Mouse (Mus musculus) small intestine, adult 2 months (tissue): ENCODE measurements around the gene Pgm1. TPM values are rescaled to one million over a fixed set of nuclear protein-coding genes. Genes with fewer than 3 reads are reported as not detected.

Experiments used
- H3K27ac ChIP-seq: fragments of 200-500 bp; 2 replicates; pipeline ENCODE4 v1.5.1; 2012; ENCODE audit warnings: low read depth, low read length, control low read depth, inconsistent platforms; ENCODE audit not compliant: insufficient read depth
- H3K27me3 ChIP-seq: fragments of 200-500 bp; 2 replicates; pipeline ENCODE4 v1.6.1; 2012; ENCODE audit warnings: mild to moderate bottlenecking, moderate library complexity, low read length, inconsistent platforms; ENCODE audit not compliant: control insufficient read depth, insufficient read depth
- H3K36me3 ChIP-seq: fragments of 200-500 bp; 2 replicates; pipeline ENCODE4 v1.6.1; 2012; ENCODE audit warnings: mild to moderate bottlenecking, low read length, control low read depth, inconsistent platforms; ENCODE audit not compliant: control insufficient read depth, insufficient read depth
- H3K4me1 ChIP-seq: fragments of 200-500 bp; 2 replicates; pipeline ENCODE4 v1.6.1; 2012; ENCODE audit warnings: low read length, inconsistent platforms, mixed read lengths; ENCODE audit not compliant: control insufficient read depth, insufficient read depth, insufficient read length
- H3K4me3 ChIP-seq: fragments of 200-500 bp; 2 replicates; pipeline ENCODE4 v1.5.1; 2012; ENCODE audit warnings: low read depth, mild to moderate bottlenecking, control low read depth, inconsistent platforms, low read length, moderate library complexity
- CTCF ChIP-seq: fragments of 200-500 bp; IDR thresholded peaks from 2 replicates; pipeline ENCODE4 v1.5.1; 2012; ENCODE audit warnings: low read depth, mild to moderate bottlenecking, control low read depth, inconsistent platforms, low read length, moderate library complexity, mixed read lengths; ENCODE audit not compliant: insufficient replicate concordance, insufficient read length; ENCODE audit errors: extremely low read depth
- POLR2A ChIP-seq: fragments of 200-500 bp; IDR thresholded peaks from 2 replicates; pipeline ENCODE4 v1.6.1; 2012; ENCODE audit warnings: low read depth, mild to moderate bottlenecking, control low read depth, inconsistent platforms, low read length, moderate library complexity
- WGBS: fragments of 180-500 bp; shearing (Covaris S2); methylation state at CpG from one replicate; pipeline ENCODE4 v1.1.7; 2018; 5-methylcytosine and 5-hydroxymethylcytosine counted together
- polyA plus RNA-seq: library from polyadenylated mRNA; depleted of rRNA; stranded (reverse); fragments of >200 nt; gene quantifications from 2 replicates; pipeline ENCODE4 v1.2.3, GENCODE M21; 2012

Gene Pgm1
- polyA plus RNA-seq, 1 experiment: 23.8 TPM

- TF ChIP-seq POLR2A: no peak
- TF ChIP-seq CTCF: no peak
- H3K4me3 ChIP-seq: no peak overlapping the region
- no peaks in the 10 kb centered on the region for H3K27me3 ChIP-seq
- 91% methylated on average over 1 of the region's 1 CpGs for WGBS
- peaks cover 8% of the 10 kb centered on the region for H3K36me3 ChIP-seq
- no peak overlapping the region for H3K27ac ChIP-seq
- no peaks in the 10 kb centered on the region for H3K4me1 ChIP-seq
Observed at GRCm38 (mm10) chr4:99973931-99974330, 44.7 kb downstream of the Pgm1 start.

GRCm38 (mm10) chr4:99974375-99974774 lies 45.2 kb downstream of the Pgm1 start:
- no peak overlapping the region for H3K27ac ChIP-seq
- H3K4me3 ChIP-seq: no peak overlapping the region
- WGBS: 83% methylated on average over 5 of the region's 5 CpGs
- TF ChIP-seq CTCF (no peak), POLR2A (no peak)
- H3K36me3 ChIP-seq: peaks cover 8% of the 10 kb centered on the region
- H3K27me3 ChIP-seq: no peaks in the 10 kb centered on the region
- no peaks in the 10 kb centered on the region for H3K4me1 ChIP-seq

GRCm38 (mm10) chr4:99979326-99979725 lies 50.1 kb downstream of the Pgm1 start:
- H3K4me3 ChIP-seq: no peak overlapping the region
- WGBS: 89% methylated on average over 5 of the region's 5 CpGs
- H3K27ac ChIP-seq: no peak overlapping the region
- no peaks in the 10 kb centered on the region for H3K4me1 ChIP-seq
- no peak for TF ChIP-seq POLR2A
- TF ChIP-seq CTCF: no peak
- no peaks in the 10 kb centered on the region for H3K27me3 ChIP-seq
- peaks cover 6% of the 10 kb centered on the region; the same call in 1 of the 2 replicates for H3K36me3 ChIP-seq

- WGBS: 89% methylated on average over 2 of the region's 2 CpGs
- peaks cover 6% of the 10 kb centered on the region; the same call in 1 of the 2 replicates for H3K36me3 ChIP-seq
Observed at GRCm38 (mm10) chr4:99981216-99981615, 52.0 kb downstream of the Pgm1 start.

GRCm38 (mm10) chr4:99983652-99984368 lies 54.6 kb downstream of the Pgm1 start:
- WGBS: 85% methylated on average over 13 of the region's 13 CpGs
- H3K27me3 ChIP-seq: no peaks in the 10 kb centered on the region
- no peak overlapping the region for H3K4me3 ChIP-seq
- H3K27ac ChIP-seq: no peak overlapping the region
- H3K36me3 ChIP-seq: peaks cover 12% of the 10 kb centered on the region
- TF ChIP-seq POLR2A: no peak
- no peak for TF ChIP-seq CTCF
- no peaks in the 10 kb centered on the region for H3K4me1 ChIP-seq

More at GRCm38 (mm10) chr4:99981216-99981615, 52.0 kb downstream of the Pgm1 start:
- no peak for TF ChIP-seq CTCF
- no peak for TF ChIP-seq POLR2A
- no peaks in the 10 kb centered on the region for H3K4me1 ChIP-seq
- H3K27me3 ChIP-seq: no peaks in the 10 kb centered on the region
- H3K27ac ChIP-seq: no peak overlapping the region
- no peak overlapping the region for H3K4me3 ChIP-seq

- Histone ChIP-seq H3K36me3 (peaks cover 12% of the 10 kb centered on the region), H3K4me1 (no peaks in the 10 kb centered on the region), H3K27ac (no peak overlapping the region), H3K27me3 (no peaks in the 10 kb centered on the region), H3K4me3 (no peak overlapping the region)
- TF ChIP-seq POLR2A (no peak), CTCF (no peak)
- 84% methylated on average over 7 of the region's 7 CpGs for WGBS
Observed at GRCm38 (mm10) chr4:99984369-99984752, 55.1 kb downstream of the Pgm1 start.

GRCm38 (mm10) chr4:99985086-99985485 lies 55.9 kb downstream of the Pgm1 start:
- WGBS: 89% methylated on average over 7 of the region's 7 CpGs
- H3K4me3 ChIP-seq: no peak overlapping the region
- peaks cover 12% of the 10 kb centered on the region for H3K36me3 ChIP-seq

More at GRCm38 (mm10) chr4:99985086-99985485, 55.9 kb downstream of the Pgm1 start:
- Histone ChIP-seq H3K27ac (no peak overlapping the region), H3K4me1 (no peaks in the 10 kb centered on the region), H3K27me3 (no peaks in the 10 kb centered on the region)
- TF ChIP-seq POLR2A (no peak), CTCF (no peak)
